Mouse (Mus musculus): Measurements from ENCODE around the gene Rasa3.

Rasa3 gene

GRCm38 (mm10) chr8:13647591-13647990 is 29.8 kb downstream of the Rasa3 start:
- DNase-seq: no peak

DNA sequence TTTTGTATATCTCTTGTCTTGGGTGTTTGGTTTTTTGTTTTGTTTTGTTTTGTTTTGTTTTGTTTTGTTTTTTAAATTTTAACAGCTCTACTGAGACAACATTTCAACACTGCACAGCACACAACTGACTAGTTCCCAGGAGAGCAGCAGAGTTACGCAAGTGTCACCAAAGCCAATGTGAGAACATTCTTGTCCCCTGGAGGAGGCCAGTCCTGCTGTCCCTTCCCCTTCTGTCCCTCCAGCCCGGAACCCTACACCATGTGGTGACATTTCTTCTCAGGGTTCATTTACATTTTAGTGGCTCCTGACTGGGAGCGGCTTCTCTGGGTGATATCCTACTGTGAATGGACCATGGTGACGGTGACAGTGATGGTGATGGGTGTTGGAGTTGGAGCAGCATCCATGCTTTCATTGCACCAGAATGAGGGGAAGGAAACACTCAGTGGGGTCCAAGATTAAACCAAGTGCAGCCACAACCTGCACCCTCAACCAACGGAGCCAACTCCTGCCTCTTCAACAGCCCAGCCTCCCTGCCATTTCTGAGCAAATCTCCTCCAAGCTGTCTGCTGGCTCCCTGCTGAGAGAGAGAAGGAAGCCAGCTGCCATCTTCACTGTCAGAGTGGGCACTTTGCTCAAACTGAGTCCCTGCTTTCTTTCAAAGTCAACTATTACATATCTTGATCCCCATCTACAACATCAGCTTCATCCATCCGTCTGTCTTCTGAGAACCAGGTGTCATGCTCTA is 32.3 kb downstream of the Rasa3 start:
- no peak for DNase-seq

DNA sequence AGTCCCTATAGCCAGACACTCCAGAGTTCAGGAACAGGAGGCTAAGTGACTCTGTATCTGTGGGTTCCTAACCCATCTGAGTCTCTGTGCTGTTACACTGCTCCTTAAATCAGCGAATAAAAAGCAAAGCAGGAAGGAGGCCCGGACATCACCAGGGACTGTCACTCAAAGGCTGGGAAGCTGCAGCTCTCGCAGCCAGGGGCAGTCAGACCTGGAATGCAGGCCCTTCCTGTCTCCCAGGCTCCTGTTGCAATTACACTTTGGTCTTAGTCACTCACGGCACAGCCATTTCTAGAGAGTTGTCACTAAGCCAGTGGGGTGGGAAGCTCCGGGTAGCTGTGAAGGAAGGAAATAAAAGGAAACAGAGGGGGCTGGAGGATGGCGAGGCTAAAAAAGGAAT is 33.2 kb downstream of the Rasa3 start:
- DNase-seq: peak; percentile 61

DNA sequence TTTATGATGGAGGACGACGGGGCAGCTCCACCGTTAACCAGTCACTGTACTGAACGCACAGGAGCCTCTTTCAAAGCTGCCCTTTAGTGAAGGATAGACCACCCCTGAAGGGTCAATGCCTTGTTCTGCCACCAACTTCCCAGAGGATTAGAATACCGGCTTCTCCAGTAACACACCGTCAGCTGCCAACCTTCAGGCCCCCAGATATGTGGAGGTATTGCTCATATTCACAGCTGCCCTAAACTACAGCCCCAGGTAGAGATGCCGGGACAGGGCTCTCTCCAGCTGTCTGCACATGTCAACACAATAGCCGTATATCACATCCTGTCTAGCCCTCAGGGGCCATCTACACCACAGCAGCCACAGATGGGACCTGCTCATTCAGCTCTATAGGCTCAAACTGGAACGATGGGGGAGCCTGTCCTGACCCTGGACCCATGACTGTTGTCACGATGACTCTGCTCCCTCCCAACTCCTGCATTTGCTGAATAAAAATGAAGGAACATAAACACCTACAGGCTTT is 34.7 kb downstream of the Rasa3 start:
- DNase-seq: no peak

DNA sequence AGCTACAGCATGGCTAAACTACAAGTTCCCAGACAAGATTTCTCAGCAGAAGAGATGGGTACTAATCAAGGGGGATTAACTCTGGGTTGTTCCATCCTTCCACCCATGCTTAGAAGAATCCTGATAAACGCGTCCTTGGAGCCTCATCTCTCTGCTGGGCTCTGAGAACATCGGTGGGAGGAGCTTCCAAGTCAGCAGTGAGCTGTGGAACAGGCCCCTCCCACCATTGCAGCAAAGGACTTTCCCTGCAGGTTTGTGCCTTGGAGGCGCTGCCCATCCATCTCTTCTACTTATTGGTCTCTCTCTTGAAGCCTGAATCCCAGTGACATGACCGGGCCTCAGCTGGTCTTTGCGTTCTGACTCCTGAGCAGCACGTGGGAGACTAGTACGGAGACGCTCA is 36.2 kb downstream of the Rasa3 start:
- peak; percentile 37 for DNase-seq

GRCm38 (mm10) chr8:13640452-13640883 is 36.9 kb downstream of the Rasa3 start:
- DNase-seq: peak; percentile 74

DNA sequence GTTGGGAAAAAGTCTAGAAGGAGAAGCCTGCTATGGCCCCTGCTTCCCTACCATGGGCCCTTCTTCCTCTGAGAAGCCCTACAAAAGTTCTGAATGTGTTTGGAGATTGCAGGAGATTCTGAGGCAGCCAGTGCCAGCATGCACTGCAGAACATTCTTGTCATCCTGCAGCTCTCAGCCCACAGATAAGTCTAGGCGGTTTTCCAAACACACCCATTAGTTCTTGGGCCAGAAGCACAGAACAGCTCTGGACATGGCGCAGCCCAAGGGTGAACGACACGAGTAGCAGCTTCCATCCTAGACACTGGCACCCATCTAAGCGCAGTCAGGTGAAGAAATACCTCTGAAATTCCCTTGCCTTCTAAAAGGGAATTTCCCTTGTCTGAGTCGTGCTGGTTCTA is 44.3 kb downstream of the Rasa3 start:
- DNase-seq: no peak

GRCm38 (mm10) chr8:13632309-13632708 is 45.1 kb downstream of the Rasa3 start:
- no peak for DNase-seq

GRCm38 (mm10) chr8:13630754-13631153 is 46.6 kb downstream of the Rasa3 start:
- DNase-seq: no peak

DNA sequence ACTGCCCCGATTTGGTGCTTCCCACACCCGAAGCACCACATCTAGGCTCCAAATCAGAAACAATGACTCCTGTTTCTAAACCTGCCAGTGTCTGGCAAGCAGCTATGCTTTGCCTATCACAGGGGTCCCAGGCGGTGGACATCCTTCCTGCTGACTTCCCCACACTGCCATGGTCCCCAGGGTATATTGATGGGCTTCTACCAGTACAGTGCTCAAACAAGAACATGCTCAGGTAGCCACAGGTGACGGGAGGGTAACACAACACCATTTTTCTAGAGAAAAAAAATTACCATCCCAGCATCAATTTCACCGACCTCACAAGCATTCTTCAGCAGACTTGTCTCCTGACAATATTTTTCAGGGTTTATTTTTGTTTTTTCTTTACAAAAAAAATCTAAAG is 47.2 kb downstream of the Rasa3 start:
- DNase-seq: no peak

DNA sequence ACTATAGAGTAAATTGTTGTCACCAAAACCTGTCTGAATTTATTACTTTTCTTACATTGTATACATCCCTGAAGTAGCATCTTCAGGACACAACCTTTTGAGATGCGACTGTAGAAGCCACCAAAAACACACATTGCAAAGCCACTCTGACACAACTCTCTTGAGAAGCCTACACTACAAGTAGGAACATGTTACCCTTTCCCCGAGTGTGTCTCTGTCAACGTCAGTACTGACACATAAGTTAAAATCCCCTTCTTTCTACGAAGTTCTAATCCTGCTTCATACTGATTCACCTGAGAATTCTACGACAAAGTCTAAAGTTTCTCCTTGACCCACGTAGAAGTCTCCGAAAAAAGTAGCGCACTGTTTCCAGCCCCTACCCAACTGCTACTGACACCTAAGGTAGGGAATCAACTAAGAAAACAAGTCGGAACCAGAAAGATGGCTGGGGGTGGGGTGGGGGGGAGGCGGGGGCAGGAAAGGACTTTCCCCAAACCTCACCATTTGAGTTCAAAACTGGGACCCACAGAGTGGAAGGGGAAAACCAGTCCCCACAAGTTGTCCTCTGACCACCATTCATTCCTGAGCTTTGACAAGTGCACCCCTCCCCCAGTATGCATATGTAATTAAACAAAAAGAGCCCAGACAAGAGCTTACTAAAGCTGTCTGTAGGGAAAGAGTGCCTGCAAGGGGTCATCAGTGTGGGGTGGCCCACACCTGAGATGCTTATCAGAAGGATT is 47.9 kb downstream of the Rasa3 start:
- DNase-seq: no peak

DNA sequence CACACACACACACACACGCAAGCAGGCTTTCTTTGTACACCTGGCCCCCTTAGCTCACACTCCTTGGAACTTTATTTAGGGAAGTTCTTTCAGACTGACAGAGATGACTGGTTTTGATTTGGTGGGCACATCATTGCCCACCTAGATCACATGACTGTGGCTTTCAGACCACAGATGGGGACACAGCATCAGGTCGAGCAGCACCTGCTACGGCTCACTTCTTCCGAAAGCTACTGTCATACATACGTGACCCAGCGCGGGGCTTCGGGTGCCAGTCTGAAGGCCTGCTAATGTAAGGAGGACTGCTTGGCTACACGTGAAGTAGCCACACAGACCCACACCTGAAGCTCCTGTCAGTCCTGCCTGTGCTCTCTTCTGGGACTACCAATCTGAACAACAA is 49.3 kb downstream of the Rasa3 start:
- no peak for DNase-seq

DNA sequence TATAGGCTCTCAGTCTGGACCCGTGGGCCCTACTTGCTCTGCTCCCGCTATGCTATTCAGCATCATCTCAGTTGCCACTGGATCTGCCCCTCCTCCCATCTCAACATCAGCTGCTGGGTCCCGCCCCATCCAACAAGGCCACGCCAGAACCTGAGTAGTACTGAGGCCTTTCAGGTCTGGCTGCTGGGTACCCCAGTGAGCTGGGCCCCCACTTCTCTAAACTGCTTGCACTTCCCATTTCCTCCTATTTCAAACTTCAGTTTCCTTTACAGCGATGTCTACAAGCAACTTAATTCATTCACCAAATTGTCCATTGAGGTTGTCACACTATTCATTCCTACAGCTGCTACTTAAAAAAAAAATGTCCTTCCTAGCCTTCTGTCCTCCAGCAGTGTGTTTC is 49.8 kb downstream of the Rasa3 start:
- no peak for DNase-seq

DNA sequence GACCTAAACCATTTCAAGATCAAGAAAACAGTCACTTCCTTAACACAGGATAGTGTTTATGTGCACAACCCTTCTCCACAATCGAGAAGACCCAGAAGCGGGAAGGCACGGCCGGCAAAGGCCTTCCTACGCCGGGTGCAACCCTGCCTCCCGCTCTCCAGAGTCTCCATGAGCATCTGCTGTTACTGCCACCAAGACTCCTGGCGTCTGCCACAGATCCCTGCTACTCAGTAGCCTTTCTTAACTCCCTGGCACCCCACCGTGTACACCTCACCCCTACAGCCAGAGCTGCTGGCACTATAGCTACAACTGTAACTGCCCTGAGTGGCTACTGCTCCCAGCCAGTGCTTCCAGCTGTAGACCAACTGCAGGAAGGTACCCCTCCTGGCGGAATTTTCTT is 51.3 kb downstream of the Rasa3 start:
- DNase-seq: no peak

GRCm38 (mm10) chr8:13625281-13625970 is 52.0 kb downstream of the Rasa3 start:
- DNase-seq: no peak

GRCm38 (mm10) chr8:13624863-13625262 is 52.5 kb downstream of the Rasa3 start:
- DNase-seq: no peak

DNA sequence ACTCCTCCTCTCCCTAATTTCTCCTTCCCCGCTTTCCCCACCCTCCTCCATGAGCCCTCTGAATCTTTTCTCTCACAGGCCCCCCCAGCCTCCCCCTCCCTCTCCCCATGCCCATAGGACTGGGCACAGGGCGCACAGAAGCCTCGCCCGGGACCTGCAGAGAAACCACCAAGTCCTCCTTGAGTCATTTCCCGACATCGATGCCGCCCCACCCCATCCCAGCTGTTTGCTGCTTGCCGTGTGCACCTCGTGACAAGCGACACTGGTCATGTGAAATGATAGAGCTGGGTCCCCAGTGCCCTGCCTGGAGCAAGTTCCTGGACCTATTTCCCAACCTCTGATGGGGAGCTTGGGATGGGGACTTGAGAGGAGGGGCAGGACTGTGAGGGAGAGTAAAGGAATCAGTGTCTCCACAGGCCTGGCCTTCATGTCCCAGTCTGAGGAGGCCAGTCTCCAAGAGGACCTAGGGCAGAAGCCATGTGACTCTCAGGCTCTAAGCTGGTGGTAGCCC is 53.4 kb downstream of the Rasa3 start:
- peak; percentile 44 for DNase-seq

- no peak for DNase-seq
Measured at GRCm38 (mm10) chr8:13623038-13623750, 54.2 kb downstream of the Rasa3 start.

DNA sequence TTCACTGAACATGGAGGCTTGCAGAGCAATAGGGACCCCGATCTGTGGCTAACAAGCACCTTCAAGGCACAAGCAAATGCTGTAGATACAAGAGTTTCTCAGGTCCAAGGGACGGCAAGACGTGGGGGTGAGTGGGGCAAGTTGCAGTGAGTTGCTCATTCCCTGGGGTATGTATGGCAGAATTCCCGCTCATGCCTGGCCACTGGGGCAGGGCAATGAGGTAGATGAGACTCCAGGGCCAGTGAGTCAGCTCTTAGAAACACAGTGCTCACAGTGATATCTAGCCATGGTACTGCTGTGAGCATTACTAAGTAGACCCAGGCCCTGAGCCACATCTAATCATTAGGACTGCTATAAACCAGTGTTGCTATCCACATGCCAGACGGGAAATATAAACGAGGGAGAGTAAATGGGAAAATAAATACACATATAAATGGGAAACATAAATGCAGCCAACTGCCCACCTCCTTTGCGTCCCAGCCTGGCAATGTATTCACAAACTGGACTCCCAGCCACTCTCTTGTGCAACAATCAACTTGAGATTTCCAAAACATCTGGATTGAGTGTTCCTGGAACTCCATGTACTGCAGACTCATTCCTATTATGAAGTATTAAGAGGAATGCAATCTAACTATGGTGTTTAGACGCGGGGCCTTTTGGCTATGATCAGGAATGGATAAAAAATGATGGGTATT is 57.0 kb downstream of the Rasa3 start:
- DNase-seq: no peak

DNA sequence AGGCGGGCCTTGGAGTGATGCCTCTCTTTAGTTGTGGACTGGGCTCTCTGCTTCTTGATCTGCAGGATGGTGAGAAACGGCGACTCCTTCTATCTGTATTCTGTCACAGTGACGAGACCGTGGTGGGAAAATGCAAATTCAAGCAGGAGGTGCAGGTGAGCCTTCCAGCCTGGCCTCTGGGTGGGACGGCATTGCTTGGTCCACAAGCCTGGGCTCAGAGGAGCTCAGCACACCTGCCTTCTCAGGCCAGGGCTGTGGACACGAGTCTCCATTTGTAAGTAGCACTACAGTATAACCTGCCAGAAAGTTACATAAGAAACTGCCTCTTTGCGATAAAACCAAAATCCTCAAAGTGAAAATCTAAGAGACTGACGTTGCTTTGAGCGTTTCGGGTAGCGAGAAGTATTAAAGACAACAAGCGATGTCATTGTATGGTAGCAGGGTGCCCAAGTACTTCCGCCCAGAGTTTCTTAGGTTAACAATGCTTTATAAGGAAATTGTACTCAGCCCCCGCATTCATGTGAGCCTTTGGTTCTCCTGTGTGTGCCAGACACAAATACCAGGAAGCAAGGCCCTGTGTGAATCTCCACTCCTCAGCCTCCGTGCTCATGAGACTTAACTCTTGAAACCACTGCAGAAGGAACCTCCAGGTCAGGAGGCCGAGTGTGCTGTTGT is 60.4 kb downstream of the Rasa3 start:
- DNase-seq: no peak

GRCm38 (mm10) chr8:13614924-13615391 is 62.4 kb downstream of the Rasa3 start:
- DNase-seq: peak; percentile 35

Measured in kidney, postnatal 10 days (tissue).